Mouse (Mus musculus): ENCODE data around the gene B230217C12Rik. TPM values are rescaled to one million over a fixed set of nuclear protein-coding genes. Genes with fewer than 3 reads are reported as not detected.

Gene B230217C12Rik
- polyA plus RNA-seq, 1 experiment from 2014 or later, result 15.1 TPM

- WGBS, result 55% methylated on average over 4 of the region's 4 CpGs
Observed at GRCm38 (mm10) chr11:97819102-97819501, 21.5 kb upstream of the B230217C12Rik start.

GRCm38 (mm10) chr11:97819923-97820322, 20.7 kb upstream of the B230217C12Rik start:
- DNase-seq (ENCODE audit: low spot score), result no peak
- Histone ChIP-seq H3K9me3 (ENCODE audit: control insufficient read depth, low read length) (no peaks in the 10 kb centered on the region), H3K36me3 (ENCODE audit: control insufficient read depth, insufficient read depth, low read length) (no peaks in the 10 kb centered on the region; the same call in 1 of the 2 replicates), H3K4me2 (replicated peaks; ENCODE audit: low read depth, low read length) (no peak overlapping the region), H3K27ac (ENCODE audit: low read depth, low read length) (no peak overlapping the region), H3K4me1 (replicated peaks; ENCODE audit: control insufficient read depth, insufficient read depth, low read length) (peaks cover 11% of the 10 kb centered on the region), H3K27me3 (ENCODE audit: control insufficient read depth, insufficient read depth, low read length) (no peaks in the 10 kb centered on the region), H3K9ac (ENCODE audit: low read depth, low read length) (no peak overlapping the region), H3K4me3 (ENCODE audit: low read depth, low read length) (no peak overlapping the region)
- WGBS, result 79% methylated on average over 5 of the region's 5 CpGs
- no peak for ATAC-seq (ENCODE audit: low FRiP score)

More at GRCm38 (mm10) chr11:97819102-97819501, 21.5 kb upstream of the B230217C12Rik start:
- peaks cover 11% of the 10 kb centered on the region for H3K4me1 ChIP-seq (replicated peaks; ENCODE audit: control insufficient read depth, insufficient read depth, low read length)
- no peaks in the 10 kb centered on the region; the same call in 1 of the 2 replicates for H3K36me3 ChIP-seq (ENCODE audit: control insufficient read depth, insufficient read depth, low read length)
- no peak for ATAC-seq (ENCODE audit: low FRiP score)
- no peaks in the 10 kb centered on the region for H3K27me3 ChIP-seq (ENCODE audit: control insufficient read depth, insufficient read depth, low read length)
- H3K9ac ChIP-seq (ENCODE audit: low read depth, low read length), result peak overlapping the region; percentile 65
- no peak overlapping the region for H3K4me3 ChIP-seq (ENCODE audit: low read depth, low read length)
- no peak for DNase-seq (ENCODE audit: low spot score)
- H3K9me3 ChIP-seq (ENCODE audit: control insufficient read depth, low read length), result no peaks in the 10 kb centered on the region
- no peak overlapping the region for H3K4me2 ChIP-seq (replicated peaks; ENCODE audit: low read depth, low read length)
- H3K27ac ChIP-seq (ENCODE audit: low read depth, low read length), result peak overlapping the region; percentile 83

GRCm38 (mm10) chr11:97820840-97821239, 19.7 kb upstream of the B230217C12Rik start:
- Histone ChIP-seq H3K4me3 (ENCODE audit: low read depth, low read length) (no peak overlapping the region), H3K4me2 (replicated peaks; ENCODE audit: low read depth, low read length) (no peak overlapping the region), H3K9ac (ENCODE audit: low read depth, low read length) (no peak overlapping the region), H3K9me3 (ENCODE audit: control insufficient read depth, low read length) (no peaks in the 10 kb centered on the region), H3K4me1 (replicated peaks; ENCODE audit: control insufficient read depth, insufficient read depth, low read length) (peaks cover 11% of the 10 kb centered on the region), H3K36me3 (ENCODE audit: control insufficient read depth, insufficient read depth, low read length) (no peaks in the 10 kb centered on the region; the same call in 1 of the 2 replicates), H3K27ac (ENCODE audit: low read depth, low read length) (no peak overlapping the region), H3K27me3 (ENCODE audit: control insufficient read depth, insufficient read depth, low read length) (no peaks in the 10 kb centered on the region)
- no peak for ATAC-seq (ENCODE audit: low FRiP score)
- WGBS, result 73% methylated on average over 4 of the region's 4 CpGs
- DNase-seq (ENCODE audit: low spot score), result no peak

- Histone ChIP-seq H3K9me3 (ENCODE audit: control insufficient read depth, low read length) (no peaks in the 10 kb centered on the region), H3K27ac (ENCODE audit: low read depth, low read length) (no peak overlapping the region), H3K27me3 (ENCODE audit: control insufficient read depth, insufficient read depth, low read length) (no peaks in the 10 kb centered on the region), H3K4me1 (replicated peaks; ENCODE audit: control insufficient read depth, insufficient read depth, low read length) (peaks cover 11% of the 10 kb centered on the region), H3K4me2 (replicated peaks; ENCODE audit: low read depth, low read length) (no peak overlapping the region), H3K36me3 (ENCODE audit: control insufficient read depth, insufficient read depth, low read length) (no peaks in the 10 kb centered on the region; the same call in 1 of the 2 replicates), H3K9ac (ENCODE audit: low read depth, low read length) (no peak overlapping the region), H3K4me3 (ENCODE audit: low read depth, low read length) (no peak overlapping the region)
- ATAC-seq (ENCODE audit: low FRiP score), result no peak
- no peak for DNase-seq (ENCODE audit: low spot score)
- WGBS, result 95% methylated on average over 8 of the region's 8 CpGs
Observed at GRCm38 (mm10) chr11:97821401-97822064, 19.0 kb upstream of the B230217C12Rik start.

- H3K4me2 ChIP-seq (replicated peaks; ENCODE audit: low read depth, low read length), result no peak overlapping the region
- no peak overlapping the region for H3K4me3 ChIP-seq (ENCODE audit: low read depth, low read length)
- H3K36me3 ChIP-seq (ENCODE audit: control insufficient read depth, insufficient read depth, low read length), result no peaks in the 10 kb centered on the region; the same call in 1 of the 2 replicates
- no peaks in the 10 kb centered on the region for H3K9me3 ChIP-seq (ENCODE audit: control insufficient read depth, low read length)
- DNase-seq (ENCODE audit: low spot score), result no peak
- no peak for ATAC-seq (ENCODE audit: low FRiP score)
- no peak overlapping the region for H3K9ac ChIP-seq (ENCODE audit: low read depth, low read length)
- no peaks in the 10 kb centered on the region for H3K27me3 ChIP-seq (ENCODE audit: control insufficient read depth, insufficient read depth, low read length)
- no peak overlapping the region for H3K27ac ChIP-seq (ENCODE audit: low read depth, low read length)
- WGBS, result 71% methylated on average over 20 of the region's 20 CpGs
- peaks cover 9% of the 10 kb centered on the region for H3K4me1 ChIP-seq (replicated peaks; ENCODE audit: control insufficient read depth, insufficient read depth, low read length)
Observed at GRCm38 (mm10) chr11:97822840-97823603, 17.6 kb upstream of the B230217C12Rik start.

GRCm38 (mm10) chr11:97824168-97824567, 16.4 kb upstream of the B230217C12Rik start:
- Histone ChIP-seq H3K4me3 (ENCODE audit: low read depth, low read length) (no peak overlapping the region), H3K9me3 (ENCODE audit: control insufficient read depth, low read length) (no peaks in the 10 kb centered on the region), H3K4me2 (replicated peaks; ENCODE audit: low read depth, low read length) (no peak overlapping the region), H3K27ac (ENCODE audit: low read depth, low read length) (no peak overlapping the region), H3K27me3 (ENCODE audit: control insufficient read depth, insufficient read depth, low read length) (no peaks in the 10 kb centered on the region), H3K9ac (ENCODE audit: low read depth, low read length) (no peak overlapping the region), H3K4me1 (replicated peaks; ENCODE audit: control insufficient read depth, insufficient read depth, low read length) (no peaks in the 10 kb centered on the region), H3K36me3 (ENCODE audit: control insufficient read depth, insufficient read depth, low read length) (no peaks in the 10 kb centered on the region; the same call in 1 of the 2 replicates)
- DNase-seq (ENCODE audit: low spot score) (no peak), ATAC-seq (ENCODE audit: low FRiP score) (no peak)
- 97% methylated on average over 11 of the region's 11 CpGs for WGBS

GRCm38 (mm10) chr11:97824895-97825294, 15.7 kb upstream of the B230217C12Rik start:
- no peaks in the 10 kb centered on the region for H3K4me1 ChIP-seq (replicated peaks; ENCODE audit: control insufficient read depth, insufficient read depth, low read length)
- DNase-seq (ENCODE audit: low spot score) (no peak), ATAC-seq (ENCODE audit: low FRiP score) (no peak)
- H3K4me3 ChIP-seq (ENCODE audit: low read depth, low read length), result no peak overlapping the region
- H3K9ac ChIP-seq (ENCODE audit: low read depth, low read length), result no peak overlapping the region
- H3K36me3 ChIP-seq (ENCODE audit: control insufficient read depth, insufficient read depth, low read length), result no peaks in the 10 kb centered on the region; the same call in 1 of the 2 replicates
- H3K27me3 ChIP-seq (ENCODE audit: control insufficient read depth, insufficient read depth, low read length), result no peaks in the 10 kb centered on the region
- H3K27ac ChIP-seq (ENCODE audit: low read depth, low read length), result no peak overlapping the region
- no peaks in the 10 kb centered on the region for H3K9me3 ChIP-seq (ENCODE audit: control insufficient read depth, low read length)
- 83% methylated on average over 6 of the region's 6 CpGs for WGBS
- H3K4me2 ChIP-seq (replicated peaks; ENCODE audit: low read depth, low read length), result no peak overlapping the region

- no peak overlapping the region for H3K27ac ChIP-seq (ENCODE audit: low read depth, low read length)
- 88% methylated on average over 10 of the region's 10 CpGs for WGBS
- H3K4me1 ChIP-seq (replicated peaks; ENCODE audit: control insufficient read depth, insufficient read depth, low read length), result no peaks in the 10 kb centered on the region
- H3K9me3 ChIP-seq (ENCODE audit: control insufficient read depth, low read length), result no peaks in the 10 kb centered on the region
- H3K4me2 ChIP-seq (replicated peaks; ENCODE audit: low read depth, low read length), result no peak overlapping the region
- H3K9ac ChIP-seq (ENCODE audit: low read depth, low read length), result no peak overlapping the region
- H3K4me3 ChIP-seq (ENCODE audit: low read depth, low read length), result no peak overlapping the region
- DNase-seq (ENCODE audit: low spot score) (no peak), ATAC-seq (ENCODE audit: low FRiP score) (no peak)
- H3K27me3 ChIP-seq (ENCODE audit: control insufficient read depth, insufficient read depth, low read length), result no peaks in the 10 kb centered on the region
- H3K36me3 ChIP-seq (ENCODE audit: control insufficient read depth, insufficient read depth, low read length), result no peaks in the 10 kb centered on the region; the same call in 1 of the 2 replicates
Observed at GRCm38 (mm10) chr11:97825295-97825694, 15.3 kb upstream of the B230217C12Rik start.
